ENCODE assay signal across 24 mouse cellular contexts in the genomic region with DNA sequence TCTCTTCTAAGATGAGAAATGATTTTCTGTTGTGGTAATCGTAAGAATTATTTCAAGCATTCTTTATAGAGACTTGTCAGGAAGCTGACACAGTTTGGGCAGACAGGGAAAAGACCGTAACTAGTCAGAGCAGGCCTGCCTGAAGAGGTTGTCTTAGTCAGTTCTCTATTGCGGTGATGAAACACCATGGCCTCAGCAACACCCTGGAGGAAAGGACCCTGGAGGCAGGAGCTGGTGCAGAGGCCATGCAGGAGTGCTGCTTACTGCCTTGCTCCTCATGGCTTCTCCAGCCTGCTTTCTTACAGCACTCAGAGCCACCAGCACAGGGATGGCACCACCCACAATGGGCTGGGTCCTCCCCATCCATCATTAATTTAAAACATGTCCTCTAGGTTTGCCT. TPM values are rescaled to one million over a fixed set of nuclear protein-coding genes. Genes with fewer than 3 reads are reported as not detected.
DNase-seq lines count a peak whose midpoint lies in the region; ATAC-seq and TF ChIP-seq lines count a peak whose summit lies in the region.
"Had no signal": no experiment of that assay in that cellular context is flagged by ENCODE, and none has a peak within 500 bp of the region (broad histone marks: within the 10 kb centered on the region; RNA-seq: fewer than 3 reads in every experiment).

No protein-coding gene starts in this region.

- H3K36me3 ChIP-seq in ES-E14 (ENCODE audit: control insufficient read depth, insufficient read depth, low read length, poor library complexity, severe bottlenecking) = no peaks in the 10 kb centered on the region
- H3K36me3 ChIP-seq: embryonic facial prominence, embryonic 15.5 days; heart, embryonic 15.5 days; hindbrain, embryonic 15.5 days had no signal

- no peaks in the 10 kb centered on the region for H3K9me3 ChIP-seq in ES-E14 (ENCODE audit: control insufficient read depth, insufficient read depth, low read depth, low read length)
- H3K9me3 ChIP-seq: embryonic facial prominence, embryonic 15.5 days; heart, embryonic 15.5 days; hindbrain, embryonic 15.5 days had no signal

- peaks cover 4 to 5% of the 10 kb centered on the region in 2 experiments; a peak in 3 of 4 replicates for H3K4me1 ChIP-seq in ES-E14 (ENCODE audit: control insufficient read depth in 2 of 2, insufficient read depth in 2 of 2, low read length in 2 of 2, poor library complexity in 1 of 2)
- peaks cover 18% of the 10 kb centered on the region for H3K4me1 ChIP-seq in bone marrow macrophage, adult 2 months (ENCODE audit: control insufficient read depth, insufficient read depth, low read length)
- H3K4me1 ChIP-seq: embryonic facial prominence, embryonic 15.5 days had no signal

- DNase-seq in heart, adult 11 months = peak; percentile 78
- no peak for DNase-seq in heart, postnatal 14 days
- DNase-seq in ES-E14 (ENCODE audit: low read depth, low spot score) = no peak
- DNase-seq in layer of hippocampus, adult 8-10 months (ENCODE audit: low spot score in 2 of 2) = no peak
- no peak for DNase-seq in MN1 (ENCODE audit: low spot score)
- DNase-seq: B cell, adult 2 months; cerebellum, adult 18-20 months; cerebellum, postnatal 10 days; embryo, embryonic 11 days; gastrocnemius, adult 2 months; gastrocnemius, postnatal 36 days; heart, adult 2 months; kidney, adult 11 months; kidney, adult 9 months had no signal

- no peak overlapping the region for H3K9ac ChIP-seq in ES-E14 (ENCODE audit: insufficient read depth, low read depth, low read length, poor library complexity, severe bottlenecking)
- H3K9ac ChIP-seq: embryonic facial prominence, embryonic 15.5 days; heart, embryonic 15.5 days; hindbrain, embryonic 15.5 days had no signal

- H3K27ac ChIP-seq in ES-E14 (ENCODE audit: insufficient read depth, low read depth, low read length, poor library complexity, severe bottlenecking) = peak overlapping the region; percentile 17; the same call in 1 of the 2 replicates
- no peak overlapping the region for H3K27ac ChIP-seq in bone marrow macrophage, adult 2 months (ENCODE audit: insufficient read depth, low read depth, low read length)
- H3K27ac ChIP-seq: embryonic facial prominence, embryonic 15.5 days; forebrain, embryonic 10.5 days; gastrocnemius, adult 2 months; heart, adult 2 months; heart, embryonic 15.5 days; hindbrain, embryonic 10.5 days; hindbrain, embryonic 15.5 days had no signal

- TF ChIP-seq CTCF in bone marrow macrophage, adult 2 months (IDR thresholded peaks at IDR 0.05; ENCODE audit: low read depth, low read length) = peak; percentile 4; the same call in 1 of the 2 replicates

- intact Hi-C loops in heart, postnatal 14 days (cut with DNase I) = no loop called here

- ATAC-seq in megakaryocyte progenitor cell, adult 5-6 weeks (replicated peaks; ENCODE audit: poor library complexity) = peak; percentile 62
- ATAC-seq: CD4-positive, CD25-positive, alpha-beta regulatory T cell, adult 4 months; forebrain, embryonic 14.5 days had no signal

- no peak for TF ChIP-seq POLR2A in bone marrow macrophage, adult 2 months (IDR thresholded peaks at IDR 0.05; ENCODE audit: borderline replicate concordance, low read depth, low read length)

- in situ Hi-C loops in ES-E14 (cut with MboI; ENCODE audit: low sequenced_read_pairs in 2 of 2, unreplicated experiment in 2 of 2) = no loop called here

- H3K4me3 ChIP-seq in ES-E14 (ENCODE audit: insufficient read depth in 1 of 2, low read depth in 1 of 2, low read length in 2 of 2, poor library complexity in 1 of 2, severe bottlenecking in 1 of 2) = no peak overlapping the region
- H3K4me3 ChIP-seq in bone marrow macrophage, adult 2 months (ENCODE audit: insufficient read depth, low read length) = no peak overlapping the region
- H3K4me3 ChIP-seq: embryonic facial prominence, embryonic 15.5 days; erythroblast, embryonic 14.5 days; forebrain, embryonic 10.5 days; gastrocnemius, adult 2 months; heart, adult 2 months; heart, embryonic 15.5 days; hindbrain, embryonic 10.5 days; hindbrain, embryonic 15.5 days had no signal

TF ChIP-seq in ES-E14, 5 proteins besides CTCF, POLR2A, EP300 and RAD21:
- TF ChIP-seq ZC3H11A (IDR thresholded peaks at IDR 0.05; ENCODE audit: borderline replicate concordance, low read depth, low read length) (no peak), HCFC1 (IDR thresholded peaks at IDR 0.05; ENCODE audit: borderline replicate concordance, insufficient read depth, low read length) (no peak), CHD2 (IDR thresholded peaks at IDR 0.05; ENCODE audit: low read depth, low read length) (no peak), MAFK (IDR thresholded peaks at IDR 0.05; ENCODE audit: insufficient read depth, low read depth, low read length) (no peak)

RNA-seq across cellular contexts. Expression of gene 1110059E24Rik, which starts 47.5 kb away (rescaled TPM):
- 10 to 100 TPM; 15.7 to 16.3 TPM for total RNA-seq in heart, postnatal 14 days (2021)
- total RNA-seq in ES-E14 (2012; rRNA removed) = 34.6 and 38.9 TPM in 2 replicates
- polyA plus RNA-seq in bone marrow macrophage, adult 2 months (2012; ENCODE audit: insufficient read depth, insufficient read length, missing spikeins) = 17.4 and 19.2 TPM in 2 replicates
- 46.4 and 49.2 TPM in 2 replicates for total RNA-seq in megakaryocyte progenitor cell, adult 5-6 weeks (2015)
- total RNA-seq in megakaryocyte progenitor cell, adult 5-6 weeks (2017) = 68.3 and 82.1 TPM in 2 replicates
- total RNA-seq in layer of hippocampus, adult 8-10 months (2022) = 10 to 100 TPM; 25.4 to 35.3 (median 27.7) TPM

RNA-seq across cellular contexts. Expression of gene Abhd17b, which starts 47.7 kb away (rescaled TPM):
- total RNA-seq in heart, postnatal 14 days (2021) = 10 to 100 TPM; 18.8 to 18.9 TPM
- 13.1 and 15.9 TPM in 2 replicates for total RNA-seq in ES-E14 (2012; rRNA removed)
- polyA plus RNA-seq in bone marrow macrophage, adult 2 months (2012; ENCODE audit: insufficient read depth, insufficient read length, missing spikeins) = 23.2 and 27.5 TPM in 2 replicates
- 81.0 and 86.6 TPM in 2 replicates for total RNA-seq in megakaryocyte progenitor cell, adult 5-6 weeks (2015)
- total RNA-seq in megakaryocyte progenitor cell, adult 5-6 weeks (2017) = 54.6 and 57.9 TPM in 2 replicates
- total RNA-seq in layer of hippocampus, adult 8-10 months (2022) = 10 to 100 TPM; 37.0 to 40.7 (median 37.7) TPM
